Mouse (Mus musculus): Measurements from ENCODE around the gene Hist1h2ag. TPM values are rescaled to one million over a fixed set of nuclear protein-coding genes. Genes with fewer than 3 reads are reported as not detected.

Hist1h2ag gene
- polyA plus RNA-seq (2014; fragmentation: Illumina TruSeq; extraction: RNeasy Lipid Tissue Mini Kit (QIAGEN cat#74804); ENCODE audit: low read depth, low replicate concordance), result not detected

GRCm38 (mm10) chr13:22042568-22043502 lies at the start of gene Hist1h2ag, which contains the start of gene Hist1h2bj:
TSS of gene Hist1h2ag (minus strand) at chr13:22042944.
TSS of gene Hist1h2bj (plus strand) at chr13:22043214.

GRCm38 (mm10) chr13:22084140-22084539 lies 41.4 kb upstream of the Hist1h2ag start, which contains the start of gene Vmn1r188:
TSS of gene Vmn1r188 (plus strand) at chr13:22084440.

GRCm38 (mm10) chr13:22041142-22041536 lies 1.6 kb downstream of the Hist1h2ag start, which contains the start of gene Hist1h4i:
TSS of gene Hist1h4i (minus strand) at chr13:22041362.

GRCm38 (mm10) chr13:22035267-22036148 lies 7.2 kb downstream of the Hist1h2ag start, which contains the start of the genes Hist1h2ah and Hist1h2bk:
TSS of gene Hist1h2ah (minus strand) at chr13:22035568.
TSS of gene Hist1h2bk (plus strand) at chr13:22035870.

GRCm38 (mm10) chr13:22009642-22010041 lies 33.1 kb downstream of the Hist1h2ag start, which contains the start of gene Prss16:
TSS of gene Prss16 (minus strand) at chr13:22009742.

Other genes with a start within 250 kb of the Hist1h2ag start
- gene Hist1h2bq, start 232.7 kb downstream of the Hist1h2ag start, polyA plus RNA-seq (2014; fragmentation: Illumina TruSeq; extraction: RNeasy Lipid Tissue Mini Kit (QIAGEN cat#74804); ENCODE audit: low read depth, low replicate concordance), result 0.92 TPM
- gene Hist1h2ao, start 232.5 kb downstream of the Hist1h2ag start, polyA plus RNA-seq (2014; fragmentation: Illumina TruSeq; extraction: RNeasy Lipid Tissue Mini Kit (QIAGEN cat#74804); ENCODE audit: low read depth, low replicate concordance), result not detected
- not detected for gene Hist1h4m, start 231.2 kb downstream of the Hist1h2ag start, polyA plus RNA-seq (2014; fragmentation: Illumina TruSeq; extraction: RNeasy Lipid Tissue Mini Kit (QIAGEN cat#74804); ENCODE audit: low read depth, low replicate concordance)
- gene Hist1h4n, start 210.7 kb downstream of the Hist1h2ag start, polyA plus RNA-seq (2014; fragmentation: Illumina TruSeq; extraction: RNeasy Lipid Tissue Mini Kit (QIAGEN cat#74804); ENCODE audit: low read depth, low replicate concordance), result not detected
- gene Hist1h2ap, start 209.4 kb downstream of the Hist1h2ag start, polyA plus RNA-seq (2014; fragmentation: Illumina TruSeq; extraction: RNeasy Lipid Tissue Mini Kit (QIAGEN cat#74804); ENCODE audit: low read depth, low replicate concordance), result not detected
- not detected for gene Hist1h2br, start 209.2 kb downstream of the Hist1h2ag start, polyA plus RNA-seq (2014; fragmentation: Illumina TruSeq; extraction: RNeasy Lipid Tissue Mini Kit (QIAGEN cat#74804); ENCODE audit: low read depth, low replicate concordance)
- gene Zfp184, start 97.8 kb downstream of the Hist1h2ag start, polyA plus RNA-seq (2014; fragmentation: Illumina TruSeq; extraction: RNeasy Lipid Tissue Mini Kit (QIAGEN cat#74804); ENCODE audit: low read depth, low replicate concordance), result 0.31 TPM
- not detected for gene Pom121l2, start 61.8 kb downstream of the Hist1h2ag start, polyA plus RNA-seq (2014; fragmentation: Illumina TruSeq; extraction: RNeasy Lipid Tissue Mini Kit (QIAGEN cat#74804); ENCODE audit: low read depth, low replicate concordance)
- not detected for gene Prss16, start 33.2 kb downstream of the Hist1h2ag start, polyA plus RNA-seq (2014; fragmentation: Illumina TruSeq; extraction: RNeasy Lipid Tissue Mini Kit (QIAGEN cat#74804); ENCODE audit: low read depth, low replicate concordance)
- gene Hist1h2ah, start 7.4 kb downstream of the Hist1h2ag start, polyA plus RNA-seq (2014; fragmentation: Illumina TruSeq; extraction: RNeasy Lipid Tissue Mini Kit (QIAGEN cat#74804); ENCODE audit: low read depth, low replicate concordance), result not detected
- gene Hist1h2bk, start 7.1 kb downstream of the Hist1h2ag start, polyA plus RNA-seq (2014; fragmentation: Illumina TruSeq; extraction: RNeasy Lipid Tissue Mini Kit (QIAGEN cat#74804); ENCODE audit: low read depth, low replicate concordance), result not detected
- 6.0 TPM for gene Hist1h4i, start 1.6 kb downstream of the Hist1h2ag start, polyA plus RNA-seq (2014; fragmentation: Illumina TruSeq; extraction: RNeasy Lipid Tissue Mini Kit (QIAGEN cat#74804); ENCODE audit: low read depth, low replicate concordance)
- gene Hist1h2bj, start 270 bp upstream of the Hist1h2ag start, polyA plus RNA-seq (2014; fragmentation: Illumina TruSeq; extraction: RNeasy Lipid Tissue Mini Kit (QIAGEN cat#74804); ENCODE audit: low read depth, low replicate concordance), result not detected
- not detected for gene Vmn1r188, start 41.5 kb upstream of the Hist1h2ag start, polyA plus RNA-seq (2014; fragmentation: Illumina TruSeq; extraction: RNeasy Lipid Tissue Mini Kit (QIAGEN cat#74804); ENCODE audit: low read depth, low replicate concordance)
- not detected for gene Vmn1r189, start 62.9 kb upstream of the Hist1h2ag start, polyA plus RNA-seq (2014; fragmentation: Illumina TruSeq; extraction: RNeasy Lipid Tissue Mini Kit (QIAGEN cat#74804); ENCODE audit: low read depth, low replicate concordance)
- not detected for gene Vmn1r191, start 141.0 kb upstream of the Hist1h2ag start, polyA plus RNA-seq (2014; fragmentation: Illumina TruSeq; extraction: RNeasy Lipid Tissue Mini Kit (QIAGEN cat#74804); ENCODE audit: low read depth, low replicate concordance)
- gene Vmn1r192, start 148.2 kb upstream of the Hist1h2ag start, polyA plus RNA-seq (2014; fragmentation: Illumina TruSeq; extraction: RNeasy Lipid Tissue Mini Kit (QIAGEN cat#74804); ENCODE audit: low read depth, low replicate concordance), result not detected
- gene Vmn1r193, start 180.2 kb upstream of the Hist1h2ag start, polyA plus RNA-seq (2014; fragmentation: Illumina TruSeq; extraction: RNeasy Lipid Tissue Mini Kit (QIAGEN cat#74804); ENCODE audit: low read depth, low replicate concordance), result not detected
- gene Vmn1r194, start 201.3 kb upstream of the Hist1h2ag start, polyA plus RNA-seq (2014; fragmentation: Illumina TruSeq; extraction: RNeasy Lipid Tissue Mini Kit (QIAGEN cat#74804); ENCODE audit: low read depth, low replicate concordance), result not detected
- gene Vmn1r195, start 227.6 kb upstream of the Hist1h2ag start, polyA plus RNA-seq (2014; fragmentation: Illumina TruSeq; extraction: RNeasy Lipid Tissue Mini Kit (QIAGEN cat#74804); ENCODE audit: low read depth, low replicate concordance), result not detected
- gene Vmn1r196, start 247.0 kb upstream of the Hist1h2ag start, polyA plus RNA-seq (2014; fragmentation: Illumina TruSeq; extraction: RNeasy Lipid Tissue Mini Kit (QIAGEN cat#74804); ENCODE audit: low read depth, low replicate concordance), result not detected

Data from heart, adult 10 weeks (tissue).